Mouse (Mus musculus) MEL (cell line): ENCODE data around the gene Gm20388. TPM values are rescaled to one million over a fixed set of nuclear protein-coding genes. Genes with fewer than 3 reads are reported as not detected.
A peak's percentile ranks its signal among the peaks of the same experiment; 100 is the strongest.

ENCODE experiments used
- DNase-seq: peaks from one replicate; pipeline ENCODE4 v3.0.0; 2011; ENCODE audit warnings: low read depth, low spot score
- H3K27ac ChIP-seq: 2 replicates; pipeline ENCODE4 v1.5.1; 2012; ENCODE audit warnings: low read depth, mild to moderate bottlenecking, control low read depth, low read length, moderate library complexity; ENCODE audit not compliant: control insufficient read depth
- H3K27me3 ChIP-seq, 2 experiments: fragments of 150-350 bp in 1 of 2; sonication (generic) in 1 of 2; 2 replicates each; pipeline ENCODE4 v1.6.1; 2012; ENCODE audit warnings: low read length in 2 of 2, mild to moderate bottlenecking in 2 of 2, improper control_type of control experiment in 1 of 2, moderate library complexity in 1 of 2; ENCODE audit not compliant: insufficient read depth in 2 of 2, control insufficient read depth in 1 of 2
- H3K36me3 ChIP-seq, 2 experiments: 2 replicates each; pipeline ENCODE4 v1.6.1; 2012 to 2014; ENCODE audit warnings: low read length in 2 of 2, improper control_type of control experiment in 1 of 2, inconsistent platforms in 1 of 2, mild to moderate bottlenecking in 1 of 2; ENCODE audit not compliant: insufficient read depth in 2 of 2, control insufficient read depth in 1 of 2
- H3K4me1 ChIP-seq, 2 experiments: fragments of 150-350 bp in 1 of 2; sonication (generic) in 1 of 2; 2 replicates each; pipeline ENCODE4 v1.6.1; 2012; ENCODE audit warnings: low read length in 2 of 2, improper control_type of control experiment in 1 of 2, mild to moderate bottlenecking in 1 of 2; ENCODE audit not compliant: insufficient read depth in 2 of 2, control insufficient read depth in 1 of 2
- H3K4me3 ChIP-seq, 2 experiments: fragments of 150-350 bp in 1 of 2; sonication (generic) in 1 of 2; 2 replicates each; pipeline ENCODE4 v1.5.1; 2012; ENCODE audit warnings: low read depth in 2 of 2, low read length in 2 of 2, mild to moderate bottlenecking in 2 of 2, moderate library complexity in 2 of 2, control low read depth in 1 of 2, improper control_type of control experiment in 1 of 2; ENCODE audit not compliant: control insufficient read depth in 1 of 2, insufficient read depth in 1 of 2
- H3K79me2 ChIP-seq: 2 replicates; pipeline ENCODE4 v1.6.1; 2012; ENCODE audit warnings: mild to moderate bottlenecking, low read length, moderate library complexity; ENCODE audit not compliant: control insufficient read depth, poor library complexity, insufficient read depth
- H3K9ac ChIP-seq: 2 replicates; pipeline ENCODE4 v1.6.1; 2012; ENCODE audit warnings: low read depth, mild to moderate bottlenecking, control low read depth, low read length, moderate library complexity; ENCODE audit not compliant: control insufficient read depth, poor library complexity, severe bottlenecking
- H3K9me3 ChIP-seq: fragments of 150-350 bp; sonication (generic); replicated peaks from 2 replicates; pipeline ENCODE4 v1.6.1; 2012; ENCODE audit warnings: mild to moderate bottlenecking, low read length, improper control_type of control experiment, moderate library complexity; ENCODE audit not compliant: insufficient read depth
- BHLHE40 ChIP-seq: IDR thresholded peaks from 2 replicates; pipeline ENCODE4 v1.6.1; 2012; ENCODE audit warnings: low read depth, mild to moderate bottlenecking, inconsistent platforms, low read length, improper control_type of control experiment, borderline replicate concordance
- CHD1 ChIP-seq: IDR thresholded peaks from 2 replicates; pipeline ENCODE4 v1.6.1; 2012; ENCODE audit warnings: low read depth, mild to moderate bottlenecking, inconsistent platforms, low read length, improper control_type of control experiment
- CTCF ChIP-seq, 3 experiments: IDR thresholded peaks in 2 of 3; conservative IDR thresholded peaks in 1 of 3; 2 replicates each; pipeline ENCODE4 v1.5.1; 2011 to 2012; ENCODE audit warnings: low read length in 3 of 3, low read depth in 2 of 3, mild to moderate bottlenecking in 2 of 3, improper control_type of control experiment in 1 of 3, inconsistent platforms in 1 of 3, mixed read lengths in 1 of 3, moderate library complexity in 1 of 3; ENCODE audit not compliant: control insufficient read depth in 1 of 3, insufficient read depth in 1 of 3, poor library complexity in 1 of 3, severe bottlenecking in 1 of 3
- E2F4 ChIP-seq: IDR thresholded peaks from 2 replicates; pipeline ENCODE4 v1.6.1; 2011; ENCODE audit warnings: low read depth, low read length, improper control_type of control experiment, borderline replicate concordance
- EP300 ChIP-seq, 2 experiments: IDR thresholded peaks; 2 replicates each; pipeline ENCODE4 v1.6.1; 2011; ENCODE audit warnings: improper control_type of control experiment in 2 of 2, low read length in 2 of 2, low read depth in 1 of 2, mild to moderate bottlenecking in 1 of 2
- ETS1 ChIP-seq: IDR thresholded peaks from 2 replicates; pipeline ENCODE4 v1.6.1; 2012; ENCODE audit warnings: low read depth, mild to moderate bottlenecking, inconsistent platforms, low read length, improper control_type of control experiment, moderate library complexity
- GABPA ChIP-seq: IDR thresholded peaks from 2 replicates; pipeline ENCODE4 v1.6.1; 2012; ENCODE audit warnings: low read depth, mild to moderate bottlenecking, inconsistent platforms, low read length, improper control_type of control experiment, moderate library complexity
- HCFC1 ChIP-seq: IDR thresholded peaks from 2 replicates; pipeline ENCODE4 v1.6.1; 2012; ENCODE audit warnings: low read depth, mild to moderate bottlenecking, inconsistent platforms, low read length, improper control_type of control experiment, moderate library complexity
- JUND ChIP-seq: IDR thresholded peaks from 2 replicates; pipeline ENCODE4 v1.6.1; 2011; ENCODE audit warnings: low read depth, mild to moderate bottlenecking, improper control_type of control experiment, low read length
- MAFK ChIP-seq: IDR thresholded peaks from 2 replicates; pipeline ENCODE4 v1.6.1; 2011; ENCODE audit warnings: low read depth, mild to moderate bottlenecking, low read length, improper control_type of control experiment, borderline replicate concordance
- MAX ChIP-seq: IDR thresholded peaks from 2 replicates; pipeline ENCODE4 v1.6.1; 2011; ENCODE audit warnings: low read length, improper control_type of control experiment
- MAZ ChIP-seq: IDR thresholded peaks from 2 replicates; pipeline ENCODE4 v1.6.1; 2012; ENCODE audit warnings: low read depth, mild to moderate bottlenecking, inconsistent platforms, low read length, improper control_type of control experiment
- MEF2A ChIP-seq: IDR thresholded peaks from 2 replicates; pipeline ENCODE4 v1.6.1; 2014; ENCODE audit warnings: low read depth, mild to moderate bottlenecking, inconsistent platforms, low read length, improper control_type of control experiment; ENCODE audit not compliant: poor library complexity, insufficient replicate concordance, severe bottlenecking; ENCODE audit errors: extremely low read depth
- MXI1 ChIP-seq: IDR thresholded peaks from 2 replicates; pipeline ENCODE4 v1.6.1; 2011; ENCODE audit warnings: mild to moderate bottlenecking, low read depth, low read length, improper control_type of control experiment
- MYB ChIP-seq: IDR thresholded peaks from 2 replicates; pipeline ENCODE4 v1.6.1; 2011; ENCODE audit warnings: mild to moderate bottlenecking, low read depth, low read length, improper control_type of control experiment
- MYC ChIP-seq: IDR thresholded peaks from 2 replicates; pipeline ENCODE4 v1.6.1; 2011; ENCODE audit warnings: low read depth, mild to moderate bottlenecking, low read length, improper control_type of control experiment, moderate library complexity
- NELFE ChIP-seq: IDR thresholded peaks from 2 replicates; pipeline ENCODE4 v1.6.1; 2011; ENCODE audit warnings: low read depth, low read length, improper control_type of control experiment
- POLR2AphosphoS2 ChIP-seq: IDR thresholded peaks from 2 replicates; pipeline ENCODE4 v1.6.1; 2011; ENCODE audit warnings: low read length, improper control_type of control experiment
- POLR2AphosphoS5 ChIP-seq: IDR thresholded peaks from 2 replicates; pipeline ENCODE4 v1.6.1; 2012; ENCODE audit warnings: low read depth, borderline replicate concordance, mild to moderate bottlenecking, inconsistent platforms, low read length, moderate library complexity, mixed read lengths
- RCOR1 ChIP-seq: IDR thresholded peaks from 2 replicates; pipeline ENCODE4 v1.6.1; 2012; ENCODE audit warnings: low read depth, mild to moderate bottlenecking, inconsistent platforms, low read length, improper control_type of control experiment
- SIN3A ChIP-seq: IDR thresholded peaks from 2 replicates; pipeline ENCODE4 v1.6.1; 2012; ENCODE audit warnings: low read length, improper control_type of control experiment, inconsistent platforms
- SMC3 ChIP-seq: IDR thresholded peaks from 2 replicates; pipeline ENCODE4 v1.6.1; 2011; ENCODE audit warnings: low read depth, low read length, improper control_type of control experiment
- UBTF ChIP-seq: IDR thresholded peaks from 2 replicates; pipeline ENCODE4 v1.6.1; 2012; ENCODE audit warnings: low read depth, mild to moderate bottlenecking, inconsistent platforms, low read length, improper control_type of control experiment, moderate library complexity, borderline replicate concordance; ENCODE audit not compliant: insufficient read depth
- USF1 ChIP-seq: IDR thresholded peaks from 2 replicates; pipeline ENCODE4 v1.6.1; 2014; ENCODE audit warnings: low read depth, mild to moderate bottlenecking, inconsistent platforms, low read length, improper control_type of control experiment, moderate library complexity
- USF2 ChIP-seq, 2 experiments: IDR thresholded peaks; 2 replicates each; pipeline ENCODE4 v1.6.1; 2011 to 2012; ENCODE audit warnings: improper control_type of control experiment in 2 of 2, low read length in 2 of 2, borderline replicate concordance in 1 of 2, inconsistent platforms in 1 of 2, low read depth in 1 of 2, mild to moderate bottlenecking in 1 of 2; ENCODE audit not compliant: insufficient read depth in 1 of 2
- ZC3H11A ChIP-seq: IDR thresholded peaks from 2 replicates; pipeline ENCODE4 v1.6.1; 2012; ENCODE audit warnings: low read depth, mild to moderate bottlenecking, inconsistent platforms, low read length, improper control_type of control experiment
- ZMIZ1 ChIP-seq: IDR thresholded peaks from 2 replicates; pipeline ENCODE4 v1.6.1; 2012; ENCODE audit warnings: low read depth, mild to moderate bottlenecking, inconsistent platforms, low read length, improper control_type of control experiment, moderate library complexity
- polyA plus RNA-seq, 2 experiments: library from polyadenylated mRNA; stranded (reverse) in 1 of 2; unstranded in 1 of 2; fragments of >175 nt in 1 of 2; fragments of >200 nt in 1 of 2; gene quantifications; 2 replicates each; pipeline versions ENCODE4 v1.2.1 to v1.2.4; 2012; ENCODE audit warnings: low replicate concordance in 2 of 2, low read depth in 1 of 2; ENCODE audit not compliant: insufficient read length in 2 of 2, insufficient read depth in 1 of 2, missing spikeins in 1 of 2
- total RNA-seq: library from RNA; depleted of rRNA; stranded (reverse); fragments of 300-350 nt; gene quantifications from 2 replicates; pipeline ENCODE4 v1.2.3, GENCODE M21; 2012

Gm20388 gene
- total and polyA plus RNA-seq, 3 experiments = 11.1 to 17.8 TPM; not detected in 1

DNA sequence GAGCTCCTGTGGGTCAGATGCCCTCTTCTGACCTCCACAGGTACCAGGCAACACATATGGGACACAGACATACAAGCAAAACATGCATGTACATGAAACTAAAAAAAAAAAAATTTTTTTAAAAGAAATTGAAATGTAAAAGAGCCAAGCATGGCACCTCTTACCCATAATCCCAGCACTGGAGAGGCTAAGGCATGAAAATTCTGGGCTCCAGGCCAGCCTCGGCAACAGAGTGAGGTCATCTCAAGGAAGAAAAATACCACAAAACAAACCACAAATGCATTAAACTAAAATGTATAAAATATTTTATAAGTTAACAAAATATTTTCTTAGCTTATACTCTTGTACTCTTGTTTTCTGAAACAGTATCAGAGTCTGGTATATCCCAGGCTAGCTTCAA is 3310.3 kb downstream of the Gm20388 start:
- Histone ChIP-seq H3K27ac (no peak overlapping the region), H3K9me3 (no peaks in the 10 kb centered on the region), H3K36me3 (peaks cover 0 to 8% of the 10 kb centered on the region in 2 experiments; a peak in 2 of 4 replicates), H3K4me3 (no peak overlapping the region), H3K79me2 (peaks cover 6% of the 10 kb centered on the region; the same call in 1 of the 2 replicates), H3K9ac (no peak overlapping the region), H3K27me3 (no peaks in the 10 kb centered on the region), H3K4me1 (peaks cover 0 to 2% of the 10 kb centered on the region in 2 experiments; a peak in 1 of 4 replicates)
- TF ChIP-seq ETS1 = 0 out of 2 replicates have a peak, but pooled peaks have one; percentile 17
- TF ChIP-seq BHLHE40 = no peak
- no peak for TF ChIP-seq CHD1
- TF ChIP-seq ZMIZ1 = no peak
- DNase-seq = peak; percentile 37

DNA sequence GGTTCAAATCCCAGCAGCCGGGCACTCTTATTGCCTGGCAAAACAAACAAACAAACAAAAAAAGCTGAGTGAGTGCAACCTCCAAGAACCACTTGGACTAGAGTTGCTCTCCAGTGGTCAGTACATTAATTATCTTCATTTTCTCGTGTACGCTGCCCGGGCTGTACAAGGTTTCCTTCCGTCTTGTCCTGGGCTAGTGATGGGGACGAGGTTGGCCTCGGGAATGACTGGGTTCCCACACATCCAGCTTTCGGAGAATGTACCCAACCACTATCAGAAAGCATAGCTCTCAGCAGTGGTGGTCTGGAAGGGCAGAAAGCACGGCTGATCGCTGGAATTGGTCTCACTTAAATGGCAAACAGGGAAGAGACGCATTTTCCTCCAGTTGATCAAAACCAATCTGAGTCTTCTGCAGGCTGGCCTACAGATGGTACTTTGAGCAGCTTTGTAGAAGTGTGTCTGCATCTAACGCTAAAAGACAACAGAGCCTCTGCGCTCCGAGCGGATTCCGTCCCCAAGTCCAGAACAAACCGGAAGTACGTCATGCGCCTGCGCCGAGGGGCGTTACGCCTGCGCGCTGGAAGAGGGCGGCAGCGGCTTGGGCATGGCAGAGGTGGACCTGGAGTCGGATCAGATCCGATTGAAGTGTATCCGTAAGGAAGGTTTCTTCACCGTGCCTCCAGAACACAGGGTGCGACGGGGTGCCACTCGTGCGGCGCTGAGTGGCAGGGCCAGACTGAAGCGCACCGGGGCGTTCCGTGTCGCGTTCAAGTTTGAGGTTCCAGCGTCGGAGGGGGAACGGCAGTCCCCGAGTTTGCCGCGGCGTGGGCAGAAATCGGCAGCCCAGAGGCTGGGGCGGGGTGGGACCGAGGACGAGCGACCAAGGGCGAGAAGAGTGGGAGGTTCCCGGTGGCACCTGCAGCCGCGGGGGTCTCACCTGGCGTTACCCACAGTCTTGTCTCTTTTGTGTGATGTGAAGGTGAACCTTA is 3313.9 kb downstream of the Gm20388 start, which contains the start of gene Cdk10:
Gene Cdk10 (plus strand): TSS at position 565 of the 989 bp plus-strand sequence.
- Histone ChIP-seq H3K36me3 (peaks cover 0 to 7% of the 10 kb centered on the region in 2 experiments; a peak in 3 of 4 replicates), H3K4me3 (peak within 1 kb of the TSS; percentile 86 to 91), H3K4me1 (peaks cover 0 to 2% of the 10 kb centered on the region in 2 experiments; a peak in 1 of 4 replicates), H3K79me2 (peaks cover 6% of the 10 kb centered on the region; the same call in 1 of the 2 replicates), H3K9ac (peak within 1 kb of the TSS; percentile 86), H3K9me3 (no peaks in the 10 kb centered on the region), H3K27ac (peak within 1 kb of the TSS; percentile 45), H3K27me3 (no peaks in the 10 kb centered on the region)
- DNase-seq = peak; percentile 94
- TF ChIP-seq MAFK (no peak), MYB (no peak), SMC3 (no peak), JUND (0 out of 2 replicates have a peak, but pooled peaks have one; percentile 49), GABPA (no peak), BHLHE40 (no peak), HCFC1 (peak; percentile 94), MXI1 (peak; percentile 96), E2F4 (no peak; the same call in 1 of the 2 replicates), ZC3H11A (no peak), RCOR1 (no peak), USF2 (IDR thresholded peaks at IDR 0.05; ENCODE audit: borderline replicate concordance in 1 of 2, insufficient read depth in 1 of 2, low read depth in 1 of 2, low read length in 2 of 2) (no peak), MYC (peak; percentile 73), ETS1 (peak; percentile 32; the same call in 1 of the 2 replicates), NELFE (peak; percentile 99), USF1 (peak; percentile 47; the same call in 1 of the 2 replicates), MAX (peak; percentile 84), MAZ (peak; percentile 57; the same call in 1 of the 2 replicates), CTCF (IDR thresholded peaks at IDR 0.05 in 2 of 3, conservative IDR thresholded peaks at IDR 0.05 in 1 of 3; ENCODE audit: control insufficient read depth in 1 of 3, insufficient read depth in 1 of 3, low read depth in 2 of 3, low read length in 3 of 3, poor library complexity in 1 of 3, severe bottlenecking in 1 of 3) (no peak), POLR2AphosphoS2 (peak; percentile 97), SIN3A (peak; percentile 96), EP300 (IDR thresholded peaks at IDR 0.05; ENCODE audit: low read depth in 1 of 2, low read length in 2 of 2) (no peak), MEF2A (no peak), POLR2AphosphoS5 (no peak), UBTF (no peak)
